Mouse (Mus musculus): Measurements from ENCODE around the gene Tvp23b. TPM values are rescaled to one million over a fixed set of nuclear protein-coding genes. Genes with fewer than 3 reads are reported as not detected.

The Tvp23b gene
- total RNA-seq (2022): 1 to 10 TPM; 3.5 to 6.2 (median 5.3) TPM

GRCm38 (mm10) chr11:62879220-62880048 lies at the start of gene Tvp23b:
Tvp23b (plus strand) TSS chr11:62879455.
- peak; percentile 97 for DNase-seq (ENCODE audit: low spot score in 2 of 2)

GRCm38 (mm10) chr11:62830387-62830786 lies 48.9 kb upstream of the Tvp23b start:
- no peak for DNase-seq (ENCODE audit: low spot score in 2 of 2)

GRCm38 (mm10) chr11:62831906-62832305 lies 47.3 kb upstream of the Tvp23b start:
- no peak for DNase-seq (ENCODE audit: low spot score in 2 of 2)

- DNase-seq (ENCODE audit: low spot score in 2 of 2): no peak
Measured at GRCm38 (mm10) chr11:62844562-62844961, 34.7 kb upstream of the Tvp23b start.

DNA sequence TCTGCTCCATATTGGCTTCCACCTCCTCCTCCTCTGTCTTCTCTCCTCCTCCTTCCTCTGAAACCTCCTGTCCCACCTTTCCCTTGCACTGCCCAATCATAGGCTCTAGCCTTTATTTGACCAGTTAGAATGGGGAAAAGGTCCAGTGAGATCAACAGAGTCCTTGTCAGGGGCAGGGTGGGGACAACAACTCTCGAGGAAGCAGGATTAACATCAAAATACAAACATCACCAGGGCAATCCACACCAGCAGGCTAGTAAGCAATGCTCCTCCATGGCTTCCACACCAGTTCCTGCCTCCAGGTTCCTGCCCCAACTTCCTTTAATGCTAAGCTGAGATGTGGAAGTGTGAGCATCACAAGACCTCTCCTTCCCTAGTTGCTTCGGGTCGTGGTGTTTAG lies 33.5 kb upstream of the Tvp23b start:
- DNase-seq (ENCODE audit: low spot score in 2 of 2): no peak

- no peak for DNase-seq (ENCODE audit: low spot score in 2 of 2)
Measured at GRCm38 (mm10) chr11:62846961-62847654, 32.1 kb upstream of the Tvp23b start, which contains the start of gene Fbxw10. Fbxw10 (plus strand) TSS chr11:62847069.

- no peak for DNase-seq (ENCODE audit: low spot score in 2 of 2)
Measured at GRCm38 (mm10) chr11:62847655-62848191, 31.5 kb upstream of the Tvp23b start.

DNA sequence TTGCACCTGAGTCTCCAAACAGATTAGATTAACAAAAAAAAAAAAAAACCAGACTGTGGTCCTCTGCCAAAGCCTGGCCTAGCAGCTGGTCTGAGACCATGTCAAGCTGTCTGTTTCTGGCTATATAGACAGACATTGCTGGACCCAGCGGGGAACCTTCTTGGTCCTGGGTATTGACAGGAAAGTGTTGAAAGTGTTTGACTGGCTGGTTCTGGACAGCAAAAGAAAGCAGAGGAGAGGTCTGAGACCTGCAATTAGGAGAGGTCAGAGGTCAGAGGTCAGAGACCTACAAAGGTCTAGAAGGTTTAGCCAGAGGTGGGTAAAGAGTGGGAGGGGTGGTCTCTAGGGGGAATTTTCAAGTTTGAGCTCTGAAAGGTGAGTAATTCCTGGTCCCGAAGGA lies 31.0 kb upstream of the Tvp23b start:
- no peak for DNase-seq (ENCODE audit: low spot score in 2 of 2)

DNA sequence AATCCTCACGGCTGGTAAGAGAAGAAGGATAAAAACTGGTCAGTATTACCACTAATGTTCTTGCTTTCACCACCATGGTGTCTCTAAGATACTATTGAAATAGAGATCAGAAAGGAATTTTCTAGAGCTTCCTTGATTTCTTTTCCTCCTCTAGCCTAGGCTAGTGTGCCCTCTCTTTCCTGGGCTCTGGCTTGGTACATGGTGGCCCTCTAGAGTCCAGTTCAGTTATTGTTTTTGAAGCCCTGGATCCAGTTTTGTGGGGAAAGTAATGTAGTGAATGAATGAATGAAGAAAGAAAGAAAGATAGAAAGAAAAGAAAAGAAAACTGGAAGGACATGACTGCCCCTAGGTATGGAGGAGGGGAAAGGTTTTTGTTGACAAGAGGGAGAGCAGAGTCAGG lies 28.1 kb upstream of the Tvp23b start:
- DNase-seq (ENCODE audit: low spot score in 2 of 2): no peak

DNA sequence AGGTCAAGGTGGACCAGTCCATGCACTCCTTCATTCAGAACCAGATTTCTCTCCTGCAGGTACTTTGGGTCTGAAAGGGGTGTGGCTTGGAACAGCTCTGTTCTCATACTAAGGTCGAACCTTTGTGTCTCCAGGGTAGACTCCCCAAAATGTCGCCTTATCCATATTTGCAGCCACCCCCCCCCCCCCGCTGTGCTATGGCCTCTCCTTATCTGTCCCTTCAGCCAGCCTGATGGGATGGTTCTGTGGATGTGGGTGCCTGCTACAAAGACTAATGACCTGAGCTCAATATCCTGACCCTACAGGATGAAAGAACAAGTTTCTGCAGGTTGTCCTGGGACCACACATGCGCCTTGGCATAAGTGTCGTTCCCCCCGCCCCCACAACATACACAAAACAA lies 25.9 kb upstream of the Tvp23b start:
- DNase-seq (ENCODE audit: low spot score in 2 of 2): no peak

DNA sequence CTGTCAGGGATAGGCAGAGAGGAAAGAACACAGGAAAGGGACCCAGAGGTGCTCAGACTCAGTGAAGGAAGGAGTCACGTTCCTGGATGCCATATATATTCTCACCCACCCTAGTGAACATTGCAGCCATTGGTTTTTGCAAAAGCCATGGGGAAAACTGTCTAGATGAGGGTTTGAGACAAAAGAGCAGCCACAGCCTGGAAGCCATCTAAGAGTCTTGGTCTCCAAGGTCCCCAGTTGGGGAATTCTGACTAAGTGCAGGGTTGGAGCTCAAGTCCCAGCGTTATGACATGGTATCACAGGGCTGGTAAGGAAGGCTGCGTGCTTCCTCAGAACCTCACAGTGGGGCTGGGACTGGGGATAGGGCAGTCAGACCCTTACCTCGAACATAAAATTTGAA lies 13.7 kb upstream of the Tvp23b start:
- no peak for DNase-seq (ENCODE audit: low spot score in 2 of 2)

- DNase-seq (ENCODE audit: low spot score in 2 of 2): no peak
Measured at GRCm38 (mm10) chr11:62866685-62867084, 12.6 kb upstream of the Tvp23b start.

DNA sequence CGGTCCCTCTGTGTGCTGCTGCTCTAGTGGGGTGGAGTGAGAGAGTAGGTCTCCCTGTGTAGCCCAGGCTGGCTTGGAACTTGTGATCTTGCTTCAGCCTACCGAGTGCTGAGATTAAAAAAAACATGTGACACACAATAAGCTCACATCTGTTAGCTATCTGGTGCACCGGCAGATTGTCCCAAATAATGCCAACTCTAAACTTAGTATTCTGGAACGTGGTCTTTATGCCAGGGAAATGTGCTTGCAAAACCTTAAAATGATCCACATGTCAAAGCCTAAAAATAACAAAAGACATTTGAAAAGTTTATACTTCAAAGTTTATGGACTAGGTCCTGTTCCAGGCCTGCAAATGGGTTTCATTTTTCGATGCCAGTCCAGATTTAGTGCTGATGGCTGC lies 10.1 kb upstream of the Tvp23b start:
- DNase-seq (ENCODE audit: low spot score in 2 of 2): no peak

GRCm38 (mm10) chr11:62869715-62870371 lies 9.4 kb upstream of the Tvp23b start:
- no peak for DNase-seq (ENCODE audit: low spot score in 2 of 2)

GRCm38 (mm10) chr11:62873479-62873878 lies 5.8 kb upstream of the Tvp23b start:
- no peak for DNase-seq (ENCODE audit: low spot score in 2 of 2)

DNA sequence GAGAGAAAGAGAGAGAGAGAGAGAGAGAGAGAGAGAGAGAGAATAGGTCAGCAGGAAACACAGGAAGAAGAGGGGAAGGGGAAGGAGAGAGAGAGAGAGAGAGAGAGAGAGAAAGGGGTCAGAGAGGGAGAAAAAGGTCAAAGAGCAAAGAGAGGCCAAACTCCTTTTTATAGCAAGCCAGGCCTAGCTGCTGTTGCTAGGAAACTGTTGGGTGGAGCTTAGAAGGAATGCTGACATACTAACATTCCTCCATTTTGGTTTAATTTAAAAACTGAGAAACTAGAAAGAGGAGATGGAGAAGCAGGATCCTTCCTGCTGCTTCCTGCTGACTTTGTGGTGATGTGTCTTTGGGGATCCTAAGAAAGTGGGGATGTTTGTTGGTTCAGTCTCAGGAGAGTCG lies 3.6 kb upstream of the Tvp23b start:
- no peak for DNase-seq (ENCODE audit: low spot score in 2 of 2)

DNA sequence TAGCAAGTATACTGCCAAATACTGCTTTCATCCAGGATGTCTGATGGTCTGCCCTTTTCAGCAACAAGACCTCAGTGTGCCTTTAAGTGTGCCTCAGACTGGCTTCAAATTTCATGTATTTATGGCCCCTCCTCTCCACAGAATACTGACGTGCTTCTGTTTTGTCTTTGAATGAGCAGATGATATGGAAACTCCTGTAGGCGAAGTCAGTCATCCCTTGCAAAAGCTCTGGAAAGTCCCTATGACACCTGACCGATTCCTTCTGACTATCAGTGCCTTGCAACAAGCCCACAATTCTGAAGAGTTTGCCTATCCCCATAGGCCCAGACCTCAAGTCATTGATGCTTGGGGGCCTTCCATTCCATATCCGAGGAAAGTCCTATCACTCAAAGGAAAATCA lies 2.8 kb upstream of the Tvp23b start:
- DNase-seq (ENCODE audit: low spot score in 2 of 2): no peak

DNA sequence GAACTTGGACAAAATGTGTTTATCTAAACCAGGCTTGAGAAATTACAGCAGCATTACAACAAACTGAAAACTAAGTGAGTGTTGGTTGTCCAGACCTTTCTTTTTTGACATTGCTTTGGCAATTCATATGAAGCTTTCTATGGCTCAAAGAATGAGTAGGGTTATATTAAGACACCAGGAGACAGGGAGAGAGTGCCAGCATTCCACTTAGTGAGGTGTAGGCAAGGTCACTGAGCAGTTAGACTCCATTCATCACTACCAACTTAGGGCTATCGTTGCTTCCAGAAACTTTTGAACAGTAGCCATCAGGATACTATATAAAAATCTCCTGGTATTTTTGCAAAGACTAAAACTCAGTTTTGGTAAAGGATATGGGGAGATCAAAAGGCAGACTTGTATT lies 1.9 kb upstream of the Tvp23b start:
- no peak for DNase-seq (ENCODE audit: low spot score in 2 of 2)

GRCm38 (mm10) chr11:62878728-62879127 lies 527 bp upstream of the Tvp23b start:
- no peak for DNase-seq (ENCODE audit: low spot score in 2 of 2)

GRCm38 (mm10) chr11:62883407-62883806 lies 4.2 kb downstream of the Tvp23b start:
- DNase-seq (ENCODE audit: low spot score in 2 of 2): no peak

DNA sequence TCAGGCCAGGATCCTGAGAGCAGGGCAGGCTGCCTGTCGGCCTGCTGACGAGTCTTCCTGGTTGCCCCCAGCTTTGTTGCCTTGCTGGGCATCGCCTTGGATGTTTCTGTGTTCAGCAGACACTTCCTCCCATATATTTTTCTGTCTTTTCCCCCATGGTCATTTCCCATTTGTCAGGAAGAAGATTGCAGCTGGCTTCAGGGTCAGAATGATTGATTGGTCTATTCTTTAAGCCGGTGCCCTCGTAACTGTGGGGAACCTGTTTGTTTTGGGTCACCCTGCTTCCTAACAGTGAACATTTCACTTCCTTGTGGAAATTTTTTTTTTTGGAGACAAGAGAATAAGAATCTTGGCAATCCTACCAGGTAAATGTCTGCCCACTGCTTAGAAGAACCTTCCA lies 6.1 kb downstream of the Tvp23b start:
- DNase-seq (ENCODE audit: low spot score in 2 of 2): no peak

- no peak for DNase-seq (ENCODE audit: low spot score in 2 of 2)
Measured at GRCm38 (mm10) chr11:62890796-62891195, 11.5 kb downstream of the Tvp23b start.

Data from gastrocnemius, adult 8-10 months (tissue).